Mouse (Mus musculus) kidney, embryonic 15.5 days (tissue): ENCODE measurements at regions not wholly inside any gene's neighbourhood (a gene's known extent, or its start where the extent isn't known, plus 50 kb on each side); places are given as distances from the start of the nearest gene placed in this dataset.

Source experiments
- ATAC-seq: fragments of 200-750 bp; cut with Nextera tagmentation; replicated peaks from 2 replicates; pipeline ENCODE4 v1.8.0; 2017; ENCODE audit warnings: moderate TSS enrichment; ENCODE audit not compliant: low FRiP score
- H3K27ac ChIP-seq: fragments of 300-500 bp; sonication (generic); 2 replicates; pipeline ENCODE4 v1.5.1; 2015; ENCODE audit warnings: mild to moderate bottlenecking, inconsistent platforms
- H3K27me3 ChIP-seq: fragments of 300-500 bp; sonication (generic); 2 replicates; pipeline ENCODE4 v1.6.1; 2015; ENCODE audit warnings: inconsistent platforms
- H3K36me3 ChIP-seq: fragments of 300-500 bp; sonication (generic); 2 replicates; pipeline ENCODE4 v1.6.1; 2015; ENCODE audit warnings: inconsistent platforms
- H3K4me1 ChIP-seq: fragments of 300-500 bp; sonication (generic); 2 replicates; pipeline ENCODE4 v1.6.1; 2015; ENCODE audit warnings: inconsistent platforms
- H3K4me2 ChIP-seq: fragments of 300-500 bp; sonication (generic); 2 replicates; pipeline ENCODE4 v1.6.1; 2015; ENCODE audit warnings: moderate library complexity, mild to moderate bottlenecking, inconsistent platforms
- H3K4me3 ChIP-seq: fragments of 300-500 bp; sonication (generic); replicated peaks from 2 replicates; pipeline ENCODE4 v1.5.1; 2015; ENCODE audit warnings: mild to moderate bottlenecking, inconsistent platforms
- H3K9ac ChIP-seq: fragments of 300-500 bp; sonication (generic); 2 replicates; pipeline ENCODE4 v1.6.1; 2015; ENCODE audit warnings: mild to moderate bottlenecking, inconsistent platforms
- H3K9me3 ChIP-seq: fragments of 300-500 bp; sonication (generic); replicated peaks from 2 replicates; pipeline ENCODE4 v1.6.1; 2016; ENCODE audit warnings: inconsistent platforms
- WGBS: fragments of 180-500 bp; shearing (Covaris S2); methylation state at CpG from one replicate; pipeline ENCODE4 v1.1.7; 2015; ENCODE audit warnings: mixed read lengths; 5-methylcytosine and 5-hydroxymethylcytosine counted together

GRCm38 (mm10) chr11:105538421-105539210 is 51.2 kb upstream of the Tanc2 start:
- H3K36me3 ChIP-seq: no peaks in the 10 kb centered on the region
- no peaks in the 10 kb centered on the region for H3K9me3 ChIP-seq
- H3K4me2 ChIP-seq: no peak overlapping the region
- ATAC-seq: peak; percentile 80
- no peaks in the 10 kb centered on the region for H3K27me3 ChIP-seq
- peaks cover 10% of the 10 kb centered on the region; the same call in 1 of the 2 replicates for H3K4me1 ChIP-seq
- WGBS: 69% methylated on average over 7 of the region's 7 CpGs
- peak overlapping the region; percentile 37 for H3K27ac ChIP-seq
- H3K9ac ChIP-seq: no peak overlapping the region
- H3K4me3 ChIP-seq: no peak overlapping the region

DNA sequence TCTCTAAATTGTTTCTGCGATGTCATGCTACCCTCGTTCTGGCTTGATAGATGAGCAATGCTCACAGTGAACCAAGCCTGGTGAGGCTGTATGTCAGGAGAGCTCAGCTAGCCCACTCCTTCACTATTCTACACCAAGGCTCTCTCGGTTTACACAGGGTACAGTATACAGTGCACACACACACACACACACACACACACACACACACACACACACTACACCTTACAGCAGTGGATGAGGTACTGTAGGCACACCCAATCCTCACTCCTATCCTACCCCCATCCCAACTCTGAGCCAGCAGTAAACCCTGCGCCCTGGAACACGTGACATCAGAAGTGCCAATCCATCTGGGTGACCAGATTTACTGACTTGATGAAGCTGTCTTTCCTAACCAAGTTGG is 57.2 kb upstream of the Tanc2 start:
- no peak for ATAC-seq
- no peak overlapping the region for H3K9ac ChIP-seq
- no peak overlapping the region for H3K4me3 ChIP-seq
- H3K4me2 ChIP-seq: no peak overlapping the region
- WGBS: 71% methylated on average over 5 of the region's 5 CpGs
- no peaks in the 10 kb centered on the region for H3K27me3 ChIP-seq
- H3K36me3 ChIP-seq: no peaks in the 10 kb centered on the region
- H3K4me1 ChIP-seq: peaks cover 11% of the 10 kb centered on the region; the same call in 1 of the 2 replicates
- H3K27ac ChIP-seq: no peak overlapping the region
- no peaks in the 10 kb centered on the region for H3K9me3 ChIP-seq

DNA sequence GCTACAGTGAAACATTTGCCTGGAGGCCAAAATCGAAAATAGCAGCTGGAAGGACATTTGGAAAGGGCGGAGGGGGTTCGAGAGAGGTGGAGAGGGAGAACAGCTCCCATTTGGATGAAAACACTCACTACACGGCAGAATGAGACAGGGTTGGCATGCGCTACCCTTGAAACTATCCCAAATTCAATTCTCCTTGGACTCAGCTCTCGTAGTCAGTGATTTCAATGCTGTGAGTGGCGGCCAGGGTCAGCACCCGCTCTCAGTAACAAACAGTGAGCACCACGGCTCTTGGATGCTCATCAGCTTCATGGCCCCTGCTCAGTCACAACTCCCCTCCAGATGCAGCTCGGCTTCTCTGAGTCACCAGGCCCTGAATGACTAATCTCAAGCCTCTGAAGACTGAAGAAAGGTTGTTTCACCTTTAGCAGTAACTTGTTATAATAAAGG is 59.1 kb upstream of the Tanc2 start:
- H3K4me2 ChIP-seq: no peak overlapping the region
- H3K4me1 ChIP-seq: peaks cover 11% of the 10 kb centered on the region; the same call in 1 of the 2 replicates
- H3K4me3 ChIP-seq: no peak overlapping the region
- no peaks in the 10 kb centered on the region for H3K36me3 ChIP-seq
- H3K27ac ChIP-seq: no peak overlapping the region
- H3K9me3 ChIP-seq: no peaks in the 10 kb centered on the region
- no peaks in the 10 kb centered on the region for H3K27me3 ChIP-seq
- 76% methylated on average over 10 of the region's 10 CpGs for WGBS
- ATAC-seq: no peak
- no peak overlapping the region for H3K9ac ChIP-seq

DNA sequence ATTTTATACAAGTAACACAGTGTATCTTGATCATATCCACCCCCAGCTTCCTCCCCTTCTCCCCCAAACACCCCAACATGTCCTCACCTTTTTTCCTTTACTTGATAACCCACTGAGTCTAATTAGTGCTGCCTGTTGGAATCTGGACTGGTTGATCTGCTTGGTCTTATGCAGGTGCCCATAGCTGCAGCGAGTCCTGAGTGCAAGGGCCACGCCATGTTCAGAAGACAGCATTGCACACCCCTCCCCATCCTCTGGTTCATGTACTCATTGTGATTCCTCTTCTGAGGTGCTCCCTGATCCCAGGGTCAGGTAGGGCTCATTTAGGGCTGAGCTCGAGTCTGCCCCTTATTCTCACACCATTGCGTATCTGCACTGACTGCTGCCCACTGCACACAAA is 63.7 kb upstream of the Tanc2 start:
- WGBS: 91% methylated on average over 4 of the region's 4 CpGs
- no peak overlapping the region for H3K27ac ChIP-seq
- ATAC-seq: no peak

DNA sequence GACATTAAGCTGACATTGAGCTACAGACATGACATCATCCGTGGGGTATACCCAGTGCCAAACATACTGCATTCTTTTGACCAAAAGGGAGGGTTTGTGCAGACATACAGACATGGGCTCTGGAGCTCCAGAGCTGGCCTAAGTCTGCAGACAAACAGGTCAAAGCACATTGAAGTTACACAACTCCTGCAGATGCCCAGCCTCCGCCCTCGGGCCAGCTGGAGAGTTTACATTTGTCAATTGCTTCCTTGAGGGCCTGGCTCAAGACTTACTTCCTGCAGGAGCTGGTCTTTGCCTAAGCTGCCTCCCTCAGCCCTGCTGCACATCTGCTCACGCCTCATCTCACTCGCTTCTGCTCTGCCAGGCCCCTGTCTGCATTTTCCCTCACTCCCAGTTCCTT is 64.2 kb upstream of the Tanc2 start:
- Histone ChIP-seq H3K9me3 (no peaks in the 10 kb centered on the region), H3K4me1 (no peaks in the 10 kb centered on the region), H3K27ac (no peak overlapping the region), H3K9ac (no peak overlapping the region), H3K27me3 (no peaks in the 10 kb centered on the region), H3K4me2 (no peak overlapping the region), H3K36me3 (no peaks in the 10 kb centered on the region), H3K4me3 (no peak overlapping the region)
- WGBS: 38% methylated on average over 5 of the region's 5 CpGs
- ATAC-seq: no peak

More for the DNA sequence above, 63.7 kb upstream of the Tanc2 start:
- Histone ChIP-seq H3K4me2 (no peak overlapping the region), H3K4me3 (no peak overlapping the region), H3K36me3 (no peaks in the 10 kb centered on the region), H3K27me3 (no peaks in the 10 kb centered on the region), H3K4me1 (no peaks in the 10 kb centered on the region), H3K9me3 (no peaks in the 10 kb centered on the region), H3K9ac (no peak overlapping the region)

- H3K9ac ChIP-seq: no peak overlapping the region
- no peaks in the 10 kb centered on the region for H3K36me3 ChIP-seq
- no peaks in the 10 kb centered on the region for H3K27me3 ChIP-seq
- 37% methylated on average over 8 of the region's 8 CpGs for WGBS
- H3K4me2 ChIP-seq: no peak overlapping the region
- H3K27ac ChIP-seq: no peak overlapping the region
- H3K9me3 ChIP-seq: no peaks in the 10 kb centered on the region
- no peak overlapping the region for H3K4me3 ChIP-seq
- no peaks in the 10 kb centered on the region for H3K4me1 ChIP-seq
- no peak for ATAC-seq
Observed at GRCm38 (mm10) chr11:105524400-105524799, 65.4 kb upstream of the Tanc2 start.

DNA sequence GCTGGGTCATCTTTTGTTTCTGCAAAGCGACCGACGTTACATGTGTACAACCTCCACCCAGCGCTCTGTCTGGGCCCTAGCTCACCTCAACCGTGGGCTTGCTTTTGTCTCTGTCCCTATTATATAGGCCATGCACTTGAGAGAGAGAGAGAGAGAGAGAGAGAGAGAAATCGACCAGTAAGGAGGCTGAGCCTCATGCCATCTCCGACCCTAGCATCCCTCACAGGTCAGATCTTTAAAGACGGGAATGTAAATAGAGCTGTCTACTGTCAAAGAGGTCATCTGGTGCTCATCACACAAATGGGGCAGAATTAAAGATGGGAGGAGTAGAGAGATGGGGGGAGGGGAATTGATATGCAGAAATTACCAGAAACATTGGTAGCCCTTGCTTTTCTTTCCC is 66.0 kb upstream of the Tanc2 start:
- ATAC-seq: no peak
- Histone ChIP-seq H3K9ac (no peak overlapping the region), H3K36me3 (no peaks in the 10 kb centered on the region), H3K4me3 (no peak overlapping the region), H3K27ac (no peak overlapping the region), H3K4me2 (no peak overlapping the region), H3K4me1 (no peaks in the 10 kb centered on the region), H3K27me3 (no peaks in the 10 kb centered on the region), H3K9me3 (no peaks in the 10 kb centered on the region)
- 48% methylated on average over 8 of the region's 8 CpGs for WGBS

- ATAC-seq: no peak
- 91% methylated on average over 3 of the region's 3 CpGs for WGBS
- no peaks in the 10 kb centered on the region for H3K4me1 ChIP-seq
Observed at GRCm38 (mm10) chr11:105520398-105520797, 63.9 kb upstream of the March10 start.

GRCm38 (mm10) chr11:105513275-105513674 is 56.7 kb upstream of the March10 start:
- ATAC-seq: no peak
- WGBS: 85% methylated on average over 10 of the region's 10 CpGs
- no peaks in the 10 kb centered on the region for H3K36me3 ChIP-seq
- no peaks in the 10 kb centered on the region for H3K27me3 ChIP-seq
- no peak overlapping the region for H3K4me2 ChIP-seq
- H3K4me1 ChIP-seq: peaks cover 10% of the 10 kb centered on the region
- no peaks in the 10 kb centered on the region for H3K9me3 ChIP-seq
- H3K4me3 ChIP-seq: no peak overlapping the region
- H3K9ac ChIP-seq: no peak overlapping the region
- no peak overlapping the region for H3K27ac ChIP-seq

More at GRCm38 (mm10) chr11:105520398-105520797, 63.9 kb upstream of the March10 start:
- Histone ChIP-seq H3K9me3 (no peaks in the 10 kb centered on the region), H3K36me3 (no peaks in the 10 kb centered on the region), H3K27ac (no peak overlapping the region), H3K4me2 (no peak overlapping the region), H3K4me3 (no peak overlapping the region), H3K9ac (no peak overlapping the region), H3K27me3 (no peaks in the 10 kb centered on the region)

DNA sequence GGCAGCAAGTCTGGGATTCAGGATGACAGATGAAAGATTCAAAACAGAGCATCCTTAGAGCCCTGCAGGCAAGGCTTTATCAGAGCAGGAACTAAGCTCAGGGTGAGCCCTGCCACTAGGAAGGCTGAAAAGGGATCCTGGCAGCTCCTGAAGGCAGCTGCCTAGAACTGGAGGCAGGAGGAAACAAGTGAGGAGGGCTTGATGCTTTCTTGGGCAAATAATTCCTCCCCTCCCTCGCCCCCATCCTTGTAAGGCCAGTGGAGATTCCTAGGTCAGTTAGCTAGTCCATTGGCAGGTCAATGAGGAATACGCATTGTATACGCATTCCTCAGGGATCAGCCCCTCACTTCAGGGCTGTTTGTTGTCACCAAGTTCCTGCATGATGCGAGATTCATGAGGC is 54.1 kb upstream of the March10 start:
- 63% methylated on average over 4 of the region's 4 CpGs for WGBS
- ATAC-seq: no peak
- H3K4me2 ChIP-seq: no peak overlapping the region

DNA sequence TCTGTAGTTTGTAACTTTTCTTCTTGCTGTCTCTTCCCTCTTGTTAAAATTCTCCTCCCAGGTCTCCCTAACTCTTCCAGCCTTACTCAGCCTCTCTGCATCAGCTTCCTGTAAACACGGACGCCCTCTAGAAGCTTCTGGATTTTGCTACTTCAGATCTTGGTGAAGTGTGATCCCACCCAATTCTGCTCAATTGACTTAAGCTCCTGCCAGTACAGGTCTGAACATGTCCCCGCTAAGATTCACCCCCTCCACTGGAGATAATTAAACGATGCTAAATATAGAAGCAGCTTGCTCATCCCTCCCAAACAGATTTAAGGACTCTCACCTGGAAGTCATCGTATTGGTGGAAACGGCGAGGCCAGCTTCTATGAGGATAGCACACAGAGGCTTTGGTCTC is 53.5 kb upstream of the March10 start:
- no peak for ATAC-seq
- 76% methylated on average over 7 of the region's 7 CpGs for WGBS
- Histone ChIP-seq H3K4me2 (no peak overlapping the region), H3K27me3 (no peaks in the 10 kb centered on the region), H3K9me3 (no peaks in the 10 kb centered on the region), H3K9ac (no peak overlapping the region), H3K27ac (no peak overlapping the region), H3K36me3 (no peaks in the 10 kb centered on the region), H3K4me3 (no peak overlapping the region), H3K4me1 (peaks cover 24% of the 10 kb centered on the region)

More for the DNA sequence above, 54.1 kb upstream of the March10 start:
- Histone ChIP-seq H3K4me1 (peaks cover 24% of the 10 kb centered on the region), H3K27ac (no peak overlapping the region), H3K9me3 (no peaks in the 10 kb centered on the region), H3K27me3 (no peaks in the 10 kb centered on the region), H3K4me3 (no peak overlapping the region), H3K36me3 (no peaks in the 10 kb centered on the region), H3K9ac (no peak overlapping the region)

- 88% methylated on average over 7 of the region's 7 CpGs for WGBS
Observed at GRCm38 (mm10) chr11:105508660-105509038, 52.1 kb upstream of the March10 start.

More at GRCm38 (mm10) chr11:105508660-105509038, 52.1 kb upstream of the March10 start:
- no peaks in the 10 kb centered on the region for H3K9me3 ChIP-seq
- no peak overlapping the region for H3K9ac ChIP-seq
- H3K36me3 ChIP-seq: no peaks in the 10 kb centered on the region
- H3K4me2 ChIP-seq: no peak overlapping the region
- no peak overlapping the region for H3K4me3 ChIP-seq
- H3K4me1 ChIP-seq: peaks cover 24% of the 10 kb centered on the region
- no peak for ATAC-seq
- H3K27me3 ChIP-seq: no peaks in the 10 kb centered on the region
- H3K27ac ChIP-seq: no peak overlapping the region
